Mouse (Mus musculus) effector memory CD4-positive, alpha-beta T cell, adult 5 months (primary cell): ENCODE measurements around the gene Chit1. TPM values are rescaled to one million over a fixed set of nuclear protein-coding genes. Genes with fewer than 3 reads are reported as not detected.

Experiments
- polyA plus RNA-seq: library from polyadenylated mRNA; unstranded; fragments of 100-300 nt; shearing (Covaris generic); gene quantifications from one replicate; pipeline ENCODE4 v1.2.1, GENCODE M21; 2017

Chit1 gene
- polyA plus RNA-seq = not detected

DNA sequence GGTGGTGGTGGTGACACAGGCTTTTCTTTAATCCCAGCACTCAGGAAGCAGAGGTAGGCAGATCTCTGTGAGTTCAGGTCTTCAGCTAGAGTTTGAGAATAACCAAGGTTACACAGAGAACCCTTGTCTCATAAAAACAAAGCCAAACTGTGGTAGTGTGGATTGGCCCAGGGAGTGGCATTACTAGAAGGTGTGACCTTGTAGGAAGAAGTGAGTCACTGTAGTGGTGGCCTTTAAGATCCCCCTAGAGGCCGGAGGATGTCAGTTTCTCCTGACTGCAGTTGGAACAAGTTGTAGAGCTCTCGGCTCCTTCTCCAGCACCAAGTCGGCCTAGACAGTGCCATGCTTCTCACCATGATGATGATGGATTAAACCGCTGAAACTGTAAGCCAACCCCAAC lies at the start of gene Chit1:
Gene Chit1 (plus strand): TSS at position 264 of the 400 bp plus-strand sequence.

DNA sequence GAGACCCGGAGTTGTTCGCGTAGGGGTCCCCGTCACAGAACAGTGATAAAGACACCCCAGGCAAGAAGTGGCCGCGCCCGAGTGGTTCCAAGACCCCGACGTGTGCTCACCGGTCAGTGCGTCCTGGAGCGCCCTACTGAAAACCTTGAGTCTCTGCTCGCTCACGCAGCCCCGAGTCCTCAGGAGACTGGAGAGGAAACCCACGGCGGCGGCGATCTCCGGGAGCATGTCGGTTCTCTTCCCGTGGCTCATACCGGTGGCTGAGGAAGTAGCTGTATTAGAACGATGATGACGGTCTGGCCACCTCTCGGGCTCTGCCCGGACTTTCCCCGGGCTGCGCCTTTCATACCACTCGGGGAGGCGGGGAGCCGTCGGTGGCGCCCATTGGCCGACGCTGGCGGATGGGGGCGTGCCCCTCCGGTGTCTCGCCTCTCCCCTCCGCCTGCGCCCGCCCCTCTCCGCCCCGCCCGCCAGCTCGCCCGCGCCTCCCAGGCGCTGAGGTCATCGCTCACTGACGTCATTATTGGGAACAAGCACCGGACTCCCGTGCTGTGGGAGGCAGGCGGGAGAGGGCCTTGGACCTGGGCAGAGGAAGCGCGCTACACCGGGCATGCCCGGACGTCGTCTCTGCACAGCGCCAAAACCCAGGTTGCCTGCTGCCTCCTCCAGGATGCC lies 32.1 kb upstream of the Chit1 start, which contains the start of gene Btg2:
Gene Btg2 (minus strand): TSS at position 319 of the 675 bp plus-strand sequence.

DNA sequence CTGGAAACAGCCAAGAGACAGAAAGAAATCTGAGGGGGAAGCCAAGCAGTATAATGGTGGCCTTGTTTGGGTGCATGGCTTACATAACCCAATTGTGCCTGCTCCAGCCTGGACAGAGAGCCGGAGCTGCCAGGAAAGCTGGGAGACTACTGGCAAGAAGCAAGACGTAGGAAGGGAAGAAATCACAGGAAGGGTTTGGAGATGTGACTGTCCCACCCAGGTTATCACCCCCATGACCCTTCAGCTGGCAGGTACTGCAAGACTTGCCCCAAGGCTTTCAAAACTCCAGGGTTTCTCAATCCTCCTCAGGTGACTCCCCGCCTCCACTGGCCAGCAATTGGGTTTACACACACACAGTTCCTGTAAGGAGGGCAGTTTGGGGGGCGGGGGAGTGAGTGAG lies 71.0 kb downstream of the Chit1 start, which contains the start of gene Chil1:
Gene Chil1 (plus strand): TSS at position 152 of the 400 bp plus-strand sequence.

DNA sequence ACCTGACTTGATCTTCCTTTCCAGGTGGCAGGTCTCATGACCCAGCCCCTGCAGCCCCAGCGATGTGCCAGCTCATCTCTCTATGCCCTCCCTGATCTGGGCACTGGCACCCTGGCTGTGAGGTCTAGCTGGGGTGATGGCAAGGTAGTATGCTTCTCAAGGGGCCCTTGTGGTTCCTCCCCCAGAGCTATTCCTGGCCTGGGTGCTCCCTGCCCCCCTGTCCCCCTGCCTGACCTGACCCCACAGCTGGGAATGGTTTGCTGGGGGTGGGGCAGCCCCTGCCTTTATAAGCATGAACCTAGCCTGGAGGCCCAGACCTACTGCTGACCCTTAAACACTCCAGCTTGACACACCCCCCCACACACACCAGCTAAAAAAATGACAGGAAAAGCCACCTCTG lies 82.1 kb downstream of the Chit1 start, which contains the start of gene Mybph:
Gene Mybph (plus strand): TSS at position 323 of the 400 bp plus-strand sequence.

Other genes starting within 250 kb of the Chit1 start
- not detected for gene Optc, start 203.2 kb upstream of the Chit1 start, polyA plus RNA-seq
- gene Prelp, start 189.8 kb upstream of the Chit1 start, polyA plus RNA-seq = not detected
- gene Fmod, start 74.0 kb upstream of the Chit1 start, polyA plus RNA-seq = not detected
- 597 TPM for gene Btg2, start 32.1 kb upstream of the Chit1 start, polyA plus RNA-seq
- not detected for gene Chil1, start 70.9 kb downstream of the Chit1 start, polyA plus RNA-seq
- not detected for gene Mybph, start 82.2 kb downstream of the Chit1 start, polyA plus RNA-seq
- gene Adora1, start 124.2 kb downstream of the Chit1 start, polyA plus RNA-seq = 0.12 TPM
- not detected for gene Myog, start 178.7 kb downstream of the Chit1 start, polyA plus RNA-seq
- not detected for gene Ppfia4, start 221.7 kb downstream of the Chit1 start, polyA plus RNA-seq